Mouse (Mus musculus): Measurements from ENCODE around the gene Plcb2.

Gene Plcb2

DNA sequence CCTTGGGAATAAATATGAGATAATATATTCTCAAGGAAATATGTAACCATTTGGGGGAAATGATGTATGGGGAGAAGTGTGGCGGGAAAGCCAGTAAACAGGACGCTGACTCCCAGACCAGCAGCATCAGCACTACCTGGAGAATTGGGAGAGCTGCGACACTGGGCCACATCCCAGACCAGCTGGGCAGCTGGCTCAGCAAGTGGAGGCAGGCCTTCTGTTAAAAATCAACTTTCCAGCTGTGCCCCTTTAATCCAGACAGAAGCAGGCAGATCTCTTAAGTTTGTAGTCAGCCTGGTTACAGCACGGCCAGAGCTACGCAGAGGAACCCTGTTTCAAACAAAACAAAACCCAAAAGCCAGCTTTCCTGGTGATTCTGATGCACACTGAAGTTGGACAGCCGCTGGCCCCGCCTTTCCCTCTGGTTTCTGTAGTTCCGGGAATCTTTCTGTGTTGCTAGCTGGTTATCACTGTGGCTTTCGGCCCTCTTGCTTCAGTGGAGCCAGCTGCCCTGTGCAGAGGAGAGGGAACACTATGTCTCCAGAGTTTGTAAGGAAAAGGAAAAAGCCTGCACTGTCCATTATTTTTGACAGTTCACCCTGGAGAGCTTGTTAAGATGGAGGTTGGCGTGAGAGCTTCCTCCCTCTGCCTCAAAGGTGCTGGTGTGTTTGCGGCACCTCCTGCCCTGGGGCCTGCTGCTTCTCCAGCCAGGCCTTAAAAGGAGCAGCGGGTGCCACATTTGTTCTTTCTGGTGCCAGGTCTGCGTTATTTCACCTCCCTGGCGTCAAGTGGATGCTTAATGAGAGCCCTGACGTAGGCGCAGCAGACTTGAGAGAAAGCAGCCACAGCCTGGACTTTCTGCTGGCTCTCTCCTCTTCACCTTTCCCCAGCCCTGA is 23.9 kb upstream of the Plcb2 start:
- no peak for DNase-seq (ENCODE audit: low spot score in 2 of 2)

DNA sequence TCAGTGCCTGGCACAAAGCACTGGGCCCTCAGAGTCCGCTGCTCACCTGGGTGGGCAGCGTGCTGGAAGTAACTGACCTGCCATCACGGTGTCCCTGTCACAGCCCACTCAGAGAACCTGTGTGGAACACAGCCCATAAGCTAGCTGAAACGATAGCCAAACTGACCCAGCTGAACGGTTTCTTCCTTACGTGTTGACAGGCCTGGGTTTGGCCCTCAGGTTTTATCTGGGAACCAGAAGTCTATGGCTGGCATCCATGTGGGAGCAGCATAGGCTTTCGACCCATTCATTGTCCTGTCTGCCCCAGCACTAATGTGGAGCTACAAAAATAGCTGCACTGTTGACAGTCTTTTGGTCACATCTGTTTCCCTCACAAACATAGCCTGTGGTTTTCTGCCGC is 22.2 kb upstream of the Plcb2 start:
- no peak for DNase-seq (ENCODE audit: low spot score in 2 of 2)

DNA sequence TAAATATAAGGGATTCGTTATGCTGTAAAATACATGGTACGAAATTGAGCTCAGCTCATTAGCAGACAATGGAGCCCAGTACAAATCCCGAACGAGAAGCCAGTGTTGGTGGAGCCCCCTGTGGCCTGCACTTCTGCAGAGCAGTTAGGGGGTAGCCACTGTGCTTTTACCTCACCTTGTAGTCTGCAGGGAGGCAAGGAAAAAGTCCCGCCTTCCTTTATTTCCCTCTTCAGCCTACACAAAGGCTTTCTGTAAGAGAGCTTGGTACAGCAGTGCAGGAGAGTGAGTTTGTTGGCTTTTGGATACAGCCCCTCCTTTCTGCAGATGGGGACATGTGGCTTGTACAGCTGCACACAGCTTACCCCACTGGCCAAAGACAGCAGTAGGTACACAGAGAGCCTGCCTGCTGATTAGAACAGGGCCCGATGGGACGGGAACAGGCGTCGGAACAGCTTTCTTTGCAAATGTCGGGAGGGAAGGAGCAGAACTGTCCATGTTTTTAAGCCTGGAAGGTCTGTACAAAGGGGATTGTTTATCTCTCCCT is 21.2 kb upstream of the Plcb2 start:
- no peak for DNase-seq (ENCODE audit: low spot score in 2 of 2)

DNA sequence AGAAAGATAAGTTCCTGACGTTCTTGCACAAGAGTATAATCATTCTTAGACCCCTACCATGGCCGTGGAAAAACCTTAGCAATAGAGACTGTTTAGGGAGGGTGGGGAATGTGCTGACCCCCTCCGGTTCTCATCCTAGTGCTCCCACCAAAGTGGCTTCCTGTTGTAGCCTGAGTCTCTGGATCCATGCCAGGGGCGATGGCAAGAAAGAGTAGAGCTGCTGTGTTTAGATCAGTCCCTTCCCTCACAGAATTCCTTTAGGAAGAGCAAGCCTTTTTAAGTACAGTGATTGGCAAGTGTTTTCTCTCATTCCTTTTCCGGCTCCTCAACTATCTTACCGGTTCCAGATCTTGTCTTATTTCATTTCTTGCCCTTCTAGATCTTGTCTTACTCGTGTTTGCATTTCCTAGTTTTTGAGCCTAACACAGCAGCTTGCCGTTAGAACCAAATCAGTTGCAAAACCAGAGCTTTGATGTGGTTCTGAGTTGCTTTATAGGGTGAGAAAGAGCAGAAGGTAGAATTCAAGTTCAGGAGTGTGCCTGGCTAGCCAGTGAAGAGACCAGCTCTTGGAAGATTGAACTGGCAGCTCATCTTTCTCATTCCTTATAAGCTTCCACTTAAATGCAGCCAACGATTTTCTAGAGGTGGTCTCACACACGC is 19.2 kb upstream of the Plcb2 start:
- DNase-seq (ENCODE audit: low spot score in 2 of 2), result no peak

DNA sequence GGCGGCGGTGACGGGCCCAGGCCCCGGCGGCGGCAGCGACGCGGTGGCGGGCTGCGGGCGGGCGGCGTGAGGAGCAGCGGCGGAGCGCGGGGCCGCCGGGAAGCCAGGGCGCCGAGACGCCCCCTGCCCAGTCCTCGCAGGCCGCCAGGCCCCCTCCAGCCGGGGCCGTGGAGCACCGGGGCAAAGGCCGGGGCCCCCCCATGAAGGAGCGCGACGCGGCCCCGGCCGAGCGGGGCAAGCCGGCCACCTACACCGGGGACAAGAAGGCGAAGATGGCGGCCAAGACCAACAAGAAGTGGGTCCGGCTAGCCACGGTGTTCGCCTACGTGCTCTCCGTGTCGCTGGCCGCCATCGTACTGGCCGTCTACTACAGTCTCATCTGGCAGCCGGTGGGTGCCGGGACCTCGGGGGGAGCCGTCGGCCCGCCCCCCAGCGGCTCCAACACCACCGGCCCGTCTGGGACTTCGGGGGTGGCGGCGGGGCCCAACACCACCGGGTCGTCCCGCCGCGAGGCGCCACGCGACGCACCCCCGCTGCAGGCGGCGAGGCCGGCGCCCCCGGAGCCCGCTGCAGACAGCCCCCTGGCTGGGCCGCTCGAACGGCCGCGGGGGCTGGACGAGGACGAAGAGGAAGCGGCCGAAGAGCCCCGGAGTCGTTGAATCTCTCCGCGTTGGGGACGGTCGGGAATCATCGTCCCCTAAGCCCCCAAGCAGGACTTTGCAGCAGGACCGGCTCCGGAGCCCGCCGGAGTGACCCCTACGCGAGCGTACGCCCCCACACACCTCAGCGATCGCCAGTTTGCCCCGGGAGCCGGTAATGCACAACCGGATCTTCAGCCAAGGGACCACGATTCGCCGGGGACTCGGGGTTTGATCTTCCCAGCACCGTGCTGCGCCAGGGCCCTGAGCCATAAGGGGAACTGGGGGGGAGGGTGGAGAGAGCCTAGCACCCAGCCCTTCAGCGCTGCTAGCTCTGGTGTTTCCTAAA is 18.0 kb upstream of the Plcb2 start:
- peak; percentile 37 to 48 for DNase-seq (ENCODE audit: low spot score in 2 of 2)

DNA sequence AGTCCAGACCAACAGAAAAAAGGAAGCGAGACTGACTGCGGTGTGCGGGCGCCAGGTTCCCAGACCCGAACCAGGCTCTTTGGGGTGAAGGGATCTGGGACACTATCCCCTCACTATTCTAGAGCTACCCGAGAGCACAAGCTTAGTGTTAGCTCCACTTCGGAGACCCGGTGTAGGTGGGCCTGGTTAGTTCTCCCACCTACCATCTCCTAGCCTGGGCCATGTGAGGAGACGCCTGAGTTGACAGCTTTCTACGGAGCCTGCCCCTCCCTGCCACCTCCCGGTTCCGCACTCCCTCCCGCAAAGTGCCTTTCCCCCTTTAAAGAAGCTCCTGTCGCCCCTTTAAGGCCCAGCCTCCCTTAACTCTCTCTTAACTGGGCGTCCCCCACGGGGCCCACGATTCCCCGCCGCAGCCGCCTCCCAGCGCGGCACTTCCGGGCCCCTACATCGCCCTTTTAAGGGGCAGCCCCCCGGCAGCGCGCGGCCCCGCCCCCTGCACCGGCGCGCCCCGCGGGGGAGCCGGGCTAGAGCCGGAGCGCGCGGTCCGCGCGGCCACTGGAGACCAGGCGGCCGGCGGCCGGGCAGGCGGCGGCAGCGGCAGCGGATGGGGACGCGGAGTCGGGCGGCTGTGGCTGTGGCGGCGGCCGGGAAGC is 17.1 kb upstream of the Plcb2 start, which contains the start of gene Inafm2:
TSS of gene Inafm2 (plus strand) at position 527 of the 653 bp plus-strand sequence.
- DNase-seq (ENCODE audit: low spot score in 2 of 2), result peak; percentile 90 to 91

- DNase-seq (ENCODE audit: low spot score in 2 of 2), result no peak
These were observed 16.4 kb upstream of the Plcb2 start for GRCm38 (mm10) chr2:118744621-118745020.

DNA sequence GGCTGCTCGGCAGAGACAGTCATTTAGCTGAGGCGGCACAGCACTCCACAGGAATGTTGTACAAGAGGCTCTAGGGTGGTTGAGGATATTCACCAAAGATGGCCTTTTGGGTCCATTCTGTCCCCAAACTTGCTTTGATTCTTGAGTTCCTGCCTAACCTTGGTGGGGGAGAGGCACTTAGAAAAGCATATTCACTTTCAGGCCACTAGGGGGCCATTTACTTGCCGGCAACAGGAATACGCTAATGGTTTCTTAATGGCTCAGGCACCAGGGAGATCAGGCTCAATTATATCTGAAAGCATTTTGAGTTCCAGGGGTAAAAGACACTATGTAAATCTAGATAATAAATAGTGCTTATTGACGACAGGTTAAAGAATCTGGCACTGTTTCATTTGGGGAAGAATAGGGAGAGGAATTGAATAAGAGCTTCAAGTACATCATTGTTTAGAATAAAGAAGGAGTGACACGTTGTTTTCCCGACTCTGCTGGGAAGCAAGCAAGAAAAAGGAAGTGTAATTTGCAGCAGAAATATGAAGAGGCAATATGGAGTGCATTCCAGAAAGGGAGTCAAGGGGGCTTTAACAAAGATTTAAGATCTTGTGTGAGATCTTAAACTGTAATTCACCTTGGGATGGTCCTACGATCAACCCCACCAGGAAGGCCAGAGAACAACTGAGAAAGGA is 15.2 kb upstream of the Plcb2 start:
- DNase-seq (ENCODE audit: low spot score in 2 of 2), result peak in 1 of 2 experiments; percentile 53

GRCm38 (mm10) chr2:118741183-118741582 is 12.9 kb upstream of the Plcb2 start:
- DNase-seq (ENCODE audit: low spot score in 2 of 2), result no peak

GRCm38 (mm10) chr2:118740341-118740740 is 12.1 kb upstream of the Plcb2 start:
- DNase-seq (ENCODE audit: low spot score in 2 of 2), result no peak

GRCm38 (mm10) chr2:118733341-118733740 is 5.1 kb upstream of the Plcb2 start:
- no peak for DNase-seq (ENCODE audit: low spot score in 2 of 2)

- DNase-seq (ENCODE audit: low spot score in 2 of 2), result no peak
These were observed 3.7 kb upstream of the Plcb2 start for GRCm38 (mm10) chr2:118731981-118732380.

DNA sequence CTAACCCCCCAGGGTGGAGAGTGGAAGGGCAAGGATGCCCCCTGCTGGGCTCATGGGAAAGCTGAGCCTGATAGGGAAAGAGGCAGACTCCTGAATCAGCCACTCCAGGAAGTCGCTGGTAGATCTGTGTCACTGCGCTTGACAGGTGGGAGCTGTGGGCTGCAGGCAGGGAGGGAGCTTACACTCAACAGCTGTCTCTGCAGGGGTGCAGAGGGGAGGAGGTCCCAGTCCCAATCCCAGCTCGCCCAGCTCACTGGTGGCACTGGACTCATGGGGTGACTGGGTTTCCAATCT is 2.3 kb upstream of the Plcb2 start:
- DNase-seq (ENCODE audit: low spot score in 2 of 2), result peak; percentile 75 to 78

DNA sequence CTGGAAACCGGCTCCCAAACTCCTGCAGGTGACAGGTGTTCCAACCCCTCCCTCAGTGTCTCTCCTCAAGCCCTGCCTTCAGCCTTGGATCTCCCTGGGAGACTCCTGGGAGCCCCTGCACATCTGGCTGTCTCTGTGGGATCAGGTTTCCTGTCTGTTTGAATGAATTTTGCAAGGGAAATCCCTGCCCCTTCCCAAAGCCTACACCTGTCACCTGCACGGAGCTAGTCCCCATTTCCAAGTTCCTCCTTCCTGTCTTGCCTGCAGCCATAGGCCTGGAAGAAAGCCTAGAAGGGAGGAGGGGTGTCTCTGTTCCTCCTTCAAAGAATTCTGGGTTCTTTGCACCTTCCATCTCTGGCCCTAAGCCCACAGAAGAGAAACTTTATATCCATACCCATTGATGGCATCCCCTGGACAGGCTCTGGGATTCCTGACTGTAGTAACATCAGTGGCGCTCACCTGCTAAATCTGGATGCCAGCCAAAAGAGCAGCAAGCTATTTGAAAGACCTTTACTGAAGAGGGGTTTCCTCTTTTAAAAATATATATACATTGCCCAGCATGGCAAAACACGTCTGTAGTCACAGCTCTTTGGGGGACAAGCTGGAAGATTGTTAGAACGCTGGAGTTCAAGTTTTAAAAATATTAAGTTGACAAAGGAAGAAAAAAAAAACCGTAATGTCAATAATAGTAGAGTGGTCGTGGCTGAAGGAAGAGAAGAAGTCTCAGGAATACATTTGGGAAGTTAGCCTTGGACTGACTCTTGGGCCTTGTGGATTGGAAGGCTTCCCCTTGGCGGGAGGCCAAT is 1.8 kb upstream of the Plcb2 start:
- no peak for DNase-seq (ENCODE audit: low spot score in 2 of 2)

- no peak for DNase-seq (ENCODE audit: low spot score in 2 of 2)
These were observed 956 bp upstream of the Plcb2 start for GRCm38 (mm10) chr2:118729194-118729593.

DNA sequence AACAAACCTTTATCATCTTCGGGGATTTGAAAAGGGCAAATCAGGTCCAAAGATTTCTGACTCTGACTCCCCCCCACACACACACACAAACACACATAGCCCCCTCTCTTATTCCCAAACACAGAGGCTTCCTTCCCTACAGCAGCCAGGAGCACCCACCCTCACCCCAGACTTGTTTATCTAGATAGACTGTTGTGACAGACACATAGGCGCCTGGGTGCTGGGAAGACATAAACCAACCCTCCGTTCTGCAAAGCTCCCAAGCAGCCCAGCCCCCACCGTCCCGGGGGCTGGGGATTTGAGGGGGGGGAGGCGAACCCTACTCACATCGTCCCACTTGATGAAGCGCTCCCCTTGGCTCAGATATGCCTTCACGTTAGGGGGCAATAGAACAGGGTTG is 327 bp downstream of the Plcb2 start:
- peak in 1 of 2 experiments; percentile 23 for DNase-seq (ENCODE audit: low spot score in 2 of 2)

DNA sequence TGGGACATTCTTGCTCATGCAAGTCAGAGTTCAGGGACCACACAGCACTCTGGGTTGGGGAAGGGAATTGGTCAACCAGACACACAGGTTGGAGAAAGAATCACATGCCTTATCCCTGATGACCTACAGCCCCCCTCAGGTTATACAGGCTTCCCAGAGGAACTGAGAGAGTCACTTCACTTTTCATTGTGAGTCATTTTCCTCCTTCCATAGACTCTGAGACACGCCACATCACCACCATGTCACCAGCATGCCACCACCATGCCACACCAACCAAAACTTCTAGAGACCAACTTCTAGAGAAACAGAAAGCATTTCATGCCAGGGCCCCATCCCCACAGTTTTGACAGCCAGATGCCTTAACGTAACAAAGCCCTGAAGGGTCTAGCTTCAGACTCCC is 1.4 kb downstream of the Plcb2 start:
- DNase-seq (ENCODE audit: low spot score in 2 of 2), result no peak

DNA sequence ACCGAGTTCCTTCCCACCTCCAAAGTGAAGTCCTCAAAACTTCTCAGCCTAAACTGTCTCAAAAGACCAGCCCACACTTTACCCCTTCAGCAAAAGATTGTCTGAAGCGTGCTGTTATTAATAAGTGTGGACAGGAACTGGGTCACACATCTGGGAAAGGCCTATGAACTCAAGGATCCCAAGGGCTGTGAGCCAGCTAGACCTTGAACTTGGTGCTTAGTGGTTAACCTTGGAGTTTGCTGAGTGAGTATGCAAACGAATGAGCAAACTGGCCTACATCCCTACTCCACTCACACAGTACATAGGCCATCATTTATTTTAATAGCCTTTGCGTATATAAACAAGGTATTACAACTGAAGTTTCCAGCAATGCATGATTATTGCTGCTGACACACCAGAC is 2.7 kb downstream of the Plcb2 start:
- DNase-seq (ENCODE audit: low spot score in 2 of 2), result no peak

- DNase-seq (ENCODE audit: low spot score in 2 of 2), result no peak
These were observed 4.3 kb downstream of the Plcb2 start for GRCm38 (mm10) chr2:118723693-118724486.
